Mouse (Mus musculus): ENCODE data around the gene Rps28. TPM values are rescaled to one million over a fixed set of nuclear protein-coding genes. Genes with fewer than 3 reads are reported as not detected.

Gene Rps28
- polyA plus RNA-seq, 1 experiment from 2014 or later, result 962 TPM

DNA sequence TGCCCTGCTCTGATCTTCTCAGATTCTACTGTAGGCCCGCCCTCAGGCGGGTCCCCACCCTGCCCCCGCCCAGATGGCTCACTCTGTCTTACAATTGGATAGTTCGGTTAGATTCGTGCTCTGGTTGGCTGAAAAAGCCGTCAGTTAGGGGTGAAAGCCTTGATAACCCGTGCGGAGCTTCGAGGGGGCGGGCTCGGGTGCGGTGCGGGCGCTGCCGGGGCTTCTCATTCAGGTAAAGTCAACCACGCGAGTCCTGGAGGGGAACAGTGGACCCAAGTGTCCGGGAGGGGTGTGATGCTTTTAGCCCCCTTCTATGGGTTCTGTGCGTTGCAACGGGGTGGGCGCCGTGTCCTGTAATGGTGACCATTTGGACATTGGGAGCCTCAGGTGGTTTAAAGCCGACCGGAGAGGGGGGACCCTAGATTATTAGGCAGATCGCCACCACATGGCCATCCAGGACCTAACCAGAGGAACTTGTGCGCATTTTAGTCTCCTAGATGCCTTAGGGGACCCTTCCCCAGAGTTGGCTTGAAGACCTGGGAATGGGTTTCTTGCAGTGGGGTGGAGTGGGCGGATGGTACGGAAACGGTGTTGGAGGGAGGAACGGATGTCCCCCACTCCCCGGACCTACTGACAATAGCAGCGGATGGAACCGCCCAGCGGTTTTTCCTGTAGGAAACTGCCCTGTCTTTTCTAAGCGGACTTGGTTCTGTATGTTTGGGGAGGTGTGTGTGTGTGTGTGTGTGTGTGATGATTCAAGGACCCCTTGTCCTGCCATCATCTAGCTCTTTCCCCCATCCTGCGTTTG, 13.8 kb downstream of the Rps28 start, which contains the start of gene Kank3:
Gene Kank3, plus strand, starts transcription at position 186 of the 808 bp plus-strand sequence.
- Histone ChIP-seq H3K36me3 (no peaks in the 10 kb centered on the region), H3K27me3 (peaks cover 12% of the 10 kb centered on the region), H3K4me1 (peaks cover 9% of the 10 kb centered on the region), H3K9ac (peak within 1 kb of the TSS; percentile 63), H3K4me2 (replicated peaks) (peak within 1 kb of the TSS; percentile 85), H3K4me3 (peak within 1 kb of the TSS; percentile 56), H3K9me3 (no peaks in the 10 kb centered on the region), H3K27ac (no peak within 1 kb of the TSS; the same call in 1 of the 2 replicates)
- 2% methylated on average over 36 of the region's 36 CpGs for WGBS
- peak; percentile 99 for ATAC-seq (ENCODE audit: low FRiP score, low read depth)

DNA sequence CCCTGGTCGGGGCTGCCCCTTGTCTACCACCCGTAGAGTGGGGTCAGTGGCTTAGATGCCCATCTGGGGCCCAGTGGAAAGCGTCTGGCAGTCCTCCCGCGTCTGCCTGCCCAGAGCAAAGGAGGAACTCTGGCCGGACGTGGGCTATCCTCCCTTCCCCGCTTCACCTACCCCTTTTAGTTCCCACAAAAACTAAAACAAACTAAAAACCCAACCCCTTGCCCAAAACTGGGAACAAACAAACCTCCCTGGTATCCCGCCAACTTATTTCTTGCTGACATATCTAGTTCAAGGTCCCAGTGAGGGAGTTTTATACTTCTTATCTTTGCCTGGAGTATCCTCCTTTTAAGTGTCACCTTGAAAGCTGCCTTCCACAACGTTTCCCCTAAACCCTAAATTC, 16.2 kb downstream of the Rps28 start:
- no peak overlapping the region for H3K9ac ChIP-seq
- peaks cover 12% of the 10 kb centered on the region for H3K27me3 ChIP-seq
- WGBS, result 48% methylated on average over 10 of the region's 10 CpGs
- H3K4me2 ChIP-seq (replicated peaks), result no peak overlapping the region
- no peaks in the 10 kb centered on the region for H3K36me3 ChIP-seq
- no peak overlapping the region for H3K27ac ChIP-seq
- peaks cover 9% of the 10 kb centered on the region for H3K4me1 ChIP-seq
- no peak overlapping the region for H3K4me3 ChIP-seq
- no peak for ATAC-seq (ENCODE audit: low FRiP score, low read depth)
- H3K9me3 ChIP-seq, result no peaks in the 10 kb centered on the region

GRCm38 (mm10) chr17:33807181-33807888, 17.0 kb downstream of the Rps28 start:
- no peak overlapping the region for H3K9ac ChIP-seq
- peaks cover 9% of the 10 kb centered on the region for H3K4me1 ChIP-seq
- no peaks in the 10 kb centered on the region for H3K36me3 ChIP-seq
- ATAC-seq (ENCODE audit: low FRiP score, low read depth), result no peak
- H3K4me3 ChIP-seq, result no peak overlapping the region
- no peak overlapping the region for H3K27ac ChIP-seq
- peaks cover 12% of the 10 kb centered on the region for H3K27me3 ChIP-seq
- no peak overlapping the region for H3K4me2 ChIP-seq (replicated peaks)
- no peaks in the 10 kb centered on the region for H3K9me3 ChIP-seq
- 52% methylated on average over 8 of the region's 9 CpGs for WGBS

GRCm38 (mm10) chr17:33804745-33805144, 19.6 kb downstream of the Rps28 start:
- WGBS, result 56% methylated on average over 1 of the region's 1 CpGs
- Histone ChIP-seq H3K36me3 (no peaks in the 10 kb centered on the region), H3K4me3 (no peak overlapping the region), H3K4me1 (no peaks in the 10 kb centered on the region), H3K27me3 (no peaks in the 10 kb centered on the region), H3K27ac (no peak overlapping the region), H3K9me3 (no peaks in the 10 kb centered on the region), H3K4me2 (replicated peaks) (no peak overlapping the region), H3K9ac (no peak overlapping the region)
- no peak for ATAC-seq (ENCODE audit: low FRiP score, low read depth)

DNA sequence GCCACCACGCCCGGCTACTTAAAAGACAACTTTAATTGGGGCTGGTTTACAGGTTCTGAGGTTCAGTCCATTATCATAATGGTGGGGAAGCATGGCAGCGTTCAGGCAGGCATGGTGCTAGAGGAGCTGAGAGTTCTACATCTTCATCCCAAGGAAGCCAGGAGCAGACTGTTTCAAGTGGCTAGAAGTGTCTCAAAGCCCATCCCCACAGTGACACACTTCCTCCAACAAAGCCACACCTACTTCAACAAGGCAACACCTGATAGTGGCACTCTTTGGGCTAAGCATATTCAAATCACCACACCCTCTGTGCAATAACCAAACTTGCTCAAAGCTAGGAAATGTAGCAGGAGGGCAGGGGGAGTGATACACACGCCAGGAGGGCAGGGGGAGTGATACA, 20.2 kb downstream of the Rps28 start:
- Histone ChIP-seq H3K9ac (no peak overlapping the region), H3K27me3 (no peaks in the 10 kb centered on the region), H3K9me3 (no peaks in the 10 kb centered on the region), H3K4me3 (no peak overlapping the region), H3K36me3 (no peaks in the 10 kb centered on the region), H3K4me1 (no peaks in the 10 kb centered on the region), H3K27ac (no peak overlapping the region), H3K4me2 (replicated peaks) (no peak overlapping the region)
- 54% methylated on average over 4 of the region's 4 CpGs for WGBS
- ATAC-seq (ENCODE audit: low FRiP score, low read depth), result no peak

DNA sequence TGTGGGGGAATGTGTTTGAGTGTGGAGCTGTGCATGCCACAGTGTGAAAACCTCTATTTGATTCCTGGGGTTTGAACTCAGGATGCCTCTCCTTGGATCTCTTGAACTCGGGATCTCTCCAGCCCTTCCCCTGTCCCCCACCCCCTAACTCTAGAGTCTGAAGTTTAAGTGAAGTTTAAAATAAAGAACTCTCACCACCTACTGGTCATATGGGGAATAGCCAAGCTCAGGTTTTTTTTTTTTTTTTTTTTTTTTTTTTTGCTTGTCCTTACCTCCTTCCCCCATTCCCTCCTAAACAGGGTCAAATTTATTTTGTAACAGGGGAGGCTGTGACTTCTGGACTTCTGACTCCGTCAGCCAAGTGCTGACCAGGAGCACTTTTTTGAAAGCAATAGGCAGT, 22.1 kb downstream of the Rps28 start:
- no peak overlapping the region for H3K4me2 ChIP-seq (replicated peaks)
- ATAC-seq (ENCODE audit: low FRiP score, low read depth), result no peak
- no peaks in the 10 kb centered on the region for H3K36me3 ChIP-seq
- H3K9me3 ChIP-seq, result no peaks in the 10 kb centered on the region
- 5% methylated on average over 2 of the region's 2 CpGs for WGBS
- no peak overlapping the region for H3K9ac ChIP-seq
- H3K27me3 ChIP-seq, result no peaks in the 10 kb centered on the region
- H3K27ac ChIP-seq, result no peak overlapping the region
- no peaks in the 10 kb centered on the region for H3K4me1 ChIP-seq
- H3K4me3 ChIP-seq, result no peak overlapping the region

GRCm38 (mm10) chr17:33799277-33799676, 25.1 kb downstream of the Rps28 start:
- H3K27ac ChIP-seq, result no peak overlapping the region
- no peaks in the 10 kb centered on the region for H3K4me1 ChIP-seq
- no peak overlapping the region for H3K4me3 ChIP-seq
- no peak for ATAC-seq (ENCODE audit: low FRiP score, low read depth)
- no peak overlapping the region for H3K9ac ChIP-seq
- WGBS, result 62% methylated on average over 1 of the region's 1 CpGs
- H3K4me2 ChIP-seq (replicated peaks), result no peak overlapping the region
- H3K27me3 ChIP-seq, result no peaks in the 10 kb centered on the region
- H3K36me3 ChIP-seq, result no peaks in the 10 kb centered on the region
- H3K9me3 ChIP-seq, result no peaks in the 10 kb centered on the region

- no peaks in the 10 kb centered on the region for H3K9me3 ChIP-seq
- H3K4me3 ChIP-seq, result no peak overlapping the region
- H3K36me3 ChIP-seq, result no peaks in the 10 kb centered on the region
- H3K27me3 ChIP-seq, result no peaks in the 10 kb centered on the region
- 58% methylated on average over 3 of the region's 3 CpGs for WGBS
- H3K4me1 ChIP-seq, result no peaks in the 10 kb centered on the region
- no peak overlapping the region for H3K9ac ChIP-seq
- no peak overlapping the region for H3K4me2 ChIP-seq (replicated peaks)
- no peak for ATAC-seq (ENCODE audit: low FRiP score, low read depth)
- H3K27ac ChIP-seq, result no peak overlapping the region
Observed at GRCm38 (mm10) chr17:33798306-33798705, 26.1 kb downstream of the Rps28 start.

DNA sequence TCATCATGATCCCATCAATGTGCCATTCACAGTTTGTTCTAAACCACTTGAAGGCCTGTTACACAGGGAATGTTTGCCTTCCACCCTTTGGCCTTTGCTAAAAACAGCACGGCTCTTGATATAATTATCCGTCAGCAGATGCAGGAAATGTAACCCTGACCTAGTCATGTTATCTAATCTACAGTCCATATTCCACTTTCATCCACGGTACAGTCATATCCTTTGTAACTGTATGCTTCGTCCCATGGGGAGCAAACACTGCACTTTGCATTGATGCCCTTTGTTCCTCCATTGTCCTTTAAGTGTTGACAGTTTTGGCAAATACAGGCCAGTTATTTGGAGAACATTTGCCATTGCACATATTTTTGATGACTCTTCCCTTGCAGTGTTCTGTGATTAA, 35.6 kb downstream of the Rps28 start:
- no peak for ATAC-seq (ENCODE audit: low FRiP score, low read depth)
- Histone ChIP-seq H3K4me1 (no peaks in the 10 kb centered on the region), H3K36me3 (no peaks in the 10 kb centered on the region), H3K4me2 (replicated peaks) (no peak overlapping the region), H3K9me3 (no peaks in the 10 kb centered on the region), H3K4me3 (no peak overlapping the region), H3K27ac (no peak overlapping the region), H3K9ac (no peak overlapping the region), H3K27me3 (no peaks in the 10 kb centered on the region)
- 80% methylated on average over 4 of the region's 4 CpGs for WGBS

- 79% methylated on average over 18 of the region's 18 CpGs for WGBS
- no peak for ATAC-seq (ENCODE audit: low FRiP score, low read depth)
- no peak overlapping the region for H3K4me2 ChIP-seq (replicated peaks)
- no peaks in the 10 kb centered on the region for H3K27me3 ChIP-seq
- H3K9ac ChIP-seq, result no peak overlapping the region
- H3K4me1 ChIP-seq, result peaks cover 23% of the 10 kb centered on the region
- no peaks in the 10 kb centered on the region for H3K36me3 ChIP-seq
- no peaks in the 10 kb centered on the region for H3K9me3 ChIP-seq
- no peak overlapping the region for H3K27ac ChIP-seq
- no peak overlapping the region for H3K4me3 ChIP-seq
Observed at GRCm38 (mm10) chr17:33786375-33786774, 38.0 kb downstream of the Rps28 start.

DNA sequence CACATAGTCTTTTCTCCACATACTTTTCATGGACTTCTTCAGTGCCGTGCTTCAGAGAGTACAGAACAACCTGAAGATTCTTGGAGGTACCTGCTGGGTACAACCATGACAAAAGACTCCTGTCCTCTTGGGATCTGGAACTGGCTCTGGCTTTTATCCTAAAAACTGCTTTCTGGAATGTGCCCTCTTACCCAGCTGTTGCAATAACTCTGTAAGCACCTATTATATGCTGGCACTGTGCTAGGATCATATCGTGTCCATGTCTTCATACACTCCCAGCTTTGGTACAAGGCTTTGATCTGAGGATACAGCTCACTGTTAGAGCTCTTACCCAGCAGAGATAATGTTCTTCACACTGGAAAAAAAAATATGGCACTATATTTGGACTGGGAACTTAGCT, 39.4 kb downstream of the Rps28 start:
- H3K4me2 ChIP-seq (replicated peaks), result no peak overlapping the region
- H3K36me3 ChIP-seq, result no peaks in the 10 kb centered on the region
- peaks cover 37% of the 10 kb centered on the region for H3K4me1 ChIP-seq
- WGBS, result 87% methylated on average over 2 of the region's 2 CpGs
- ATAC-seq (ENCODE audit: low FRiP score, low read depth), result no peak
- H3K9ac ChIP-seq, result no peak overlapping the region
- no peaks in the 10 kb centered on the region for H3K9me3 ChIP-seq
- no peaks in the 10 kb centered on the region for H3K27me3 ChIP-seq
- H3K27ac ChIP-seq, result no peak overlapping the region
- H3K4me3 ChIP-seq, result no peak overlapping the region

DNA sequence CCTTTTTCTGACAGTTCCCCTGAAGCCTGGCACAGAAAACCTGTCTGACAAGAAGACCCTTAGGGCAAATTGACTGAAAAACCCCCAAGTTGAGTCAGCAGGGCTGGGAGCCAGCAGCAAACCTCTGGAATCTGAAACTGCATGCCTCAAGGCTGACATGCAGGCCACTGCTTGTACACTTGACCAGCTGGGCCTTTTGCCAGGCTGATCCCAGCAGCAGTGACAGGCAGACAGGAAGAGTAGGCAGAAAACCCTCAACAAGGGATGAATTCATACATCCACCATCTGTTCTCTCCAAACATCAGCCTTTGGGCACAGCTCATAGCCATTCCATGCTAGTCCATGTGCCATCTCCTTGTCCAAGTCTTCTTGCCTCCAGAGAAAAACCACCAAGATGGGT, 41.0 kb downstream of the Rps28 start:
- peaks cover 52% of the 10 kb centered on the region for H3K4me1 ChIP-seq
- no peak overlapping the region for H3K9ac ChIP-seq
- no peak for ATAC-seq (ENCODE audit: low FRiP score, low read depth)
- no peak overlapping the region for H3K4me2 ChIP-seq (replicated peaks)
- no peak overlapping the region for H3K27ac ChIP-seq
- no peaks in the 10 kb centered on the region for H3K27me3 ChIP-seq
- H3K36me3 ChIP-seq, result peaks cover under 1% of the 10 kb centered on the region; the same call in 1 of the 2 replicates
- no peak overlapping the region for H3K4me3 ChIP-seq
- no peaks in the 10 kb centered on the region for H3K9me3 ChIP-seq

Measured in limb, embryonic 13.5 days (tissue).